Mouse (Mus musculus) erythroblast, embryonic 14.5 days (primary cell): ENCODE data around the gene Bsn. TPM values are rescaled to one million over a fixed set of nuclear protein-coding genes. Genes with fewer than 3 reads are reported as not detected.

Experiments used
- H3K27me3 ChIP-seq: 2 replicates; pipeline ENCODE4 v1.6.1; 2012; ENCODE audit warnings: inconsistent platforms; ENCODE audit not compliant: control insufficient read depth
- H3K36me3 ChIP-seq: 2 replicates; pipeline ENCODE4 v1.6.1; 2012; ENCODE audit warnings: mild to moderate bottlenecking, inconsistent platforms; ENCODE audit not compliant: control insufficient read depth
- H3K4me1 ChIP-seq: 2 replicates; pipeline ENCODE4 v1.6.1; 2012; ENCODE audit warnings: inconsistent platforms; ENCODE audit not compliant: control insufficient read depth
- H3K4me3 ChIP-seq: replicated peaks from 2 replicates; pipeline ENCODE3; 2012; ENCODE audit warnings: moderate library complexity, mild to moderate bottlenecking, inconsistent platforms
- H3K9me3 ChIP-seq: 2 replicates; pipeline ENCODE4 v1.6.1; 2012; ENCODE audit warnings: low read length, inconsistent platforms, mixed read lengths; ENCODE audit not compliant: control insufficient read depth
- GATA1 ChIP-seq: IDR thresholded peaks from 2 replicates; pipeline ENCODE4 v1.6.1; 2012; ENCODE audit warnings: low read length, inconsistent platforms, mixed read lengths
- TAL1 ChIP-seq: IDR thresholded peaks from 3 replicates; pipeline ENCODE4 v1.6.1; 2012; ENCODE audit warnings: low read length, inconsistent platforms, mixed read lengths
- polyA plus RNA-seq: library from polyadenylated mRNA; stranded (reverse); fragments of >175 nt; gene quantifications from 2 replicates; pipeline ENCODE4 v1.2.3, GENCODE M21; 2012

Gene Bsn
- polyA plus RNA-seq, 1 experiment, result 0.07 TPM

GRCm38 (mm10) chr9:108163646-108164284 is 26.4 kb downstream of the Bsn start:
- no peaks in the 10 kb centered on the region; the same call in none of the 2 replicates for H3K4me1 ChIP-seq
- peaks cover 3% of the 10 kb centered on the region for H3K27me3 ChIP-seq
- no peaks in the 10 kb centered on the region for H3K9me3 ChIP-seq
- H3K4me3 ChIP-seq, result no peak overlapping the region
- TF ChIP-seq TAL1, result no peak
- TF ChIP-seq GATA1, result no peak
- H3K36me3 ChIP-seq, result no peaks in the 10 kb centered on the region

- Histone ChIP-seq H3K4me1 (no peaks in the 10 kb centered on the region), H3K4me3 (no peak overlapping the region), H3K27me3 (peaks cover 3% of the 10 kb centered on the region), H3K36me3 (no peaks in the 10 kb centered on the region), H3K9me3 (no peaks in the 10 kb centered on the region)
- no peak for TF ChIP-seq TAL1
- TF ChIP-seq GATA1, result no peak
These were observed 32.3 kb downstream of the Bsn start for GRCm38 (mm10) chr9:108157891-108158290.

GRCm38 (mm10) chr9:108157451-108157850 is 32.7 kb downstream of the Bsn start:
- Histone ChIP-seq H3K36me3 (no peaks in the 10 kb centered on the region), H3K4me1 (no peaks in the 10 kb centered on the region), H3K9me3 (no peaks in the 10 kb centered on the region), H3K27me3 (peaks cover 3% of the 10 kb centered on the region), H3K4me3 (no peak overlapping the region)
- no peak for TF ChIP-seq TAL1
- no peak for TF ChIP-seq GATA1

- no peaks in the 10 kb centered on the region for H3K4me1 ChIP-seq
- no peaks in the 10 kb centered on the region for H3K9me3 ChIP-seq
- H3K36me3 ChIP-seq, result no peaks in the 10 kb centered on the region
- peaks cover 3% of the 10 kb centered on the region for H3K27me3 ChIP-seq
- H3K4me3 ChIP-seq, result no peak overlapping the region
- TF ChIP-seq TAL1 (no peak), GATA1 (no peak)
These were observed 33.4 kb downstream of the Bsn start for GRCm38 (mm10) chr9:108156786-108157185.

GRCm38 (mm10) chr9:108154814-108155213 is 35.4 kb downstream of the Bsn start:
- TF ChIP-seq GATA1, result no peak
- no peak for TF ChIP-seq TAL1
- Histone ChIP-seq H3K27me3 (no peaks in the 10 kb centered on the region; the same call in 1 of the 2 replicates), H3K36me3 (no peaks in the 10 kb centered on the region), H3K4me1 (no peaks in the 10 kb centered on the region), H3K4me3 (no peak overlapping the region), H3K9me3 (peaks cover 3% of the 10 kb centered on the region)

GRCm38 (mm10) chr9:108153516-108154448 is 36.4 kb downstream of the Bsn start:
- Histone ChIP-seq H3K27me3 (no peaks in the 10 kb centered on the region; the same call in 1 of the 2 replicates), H3K4me1 (no peaks in the 10 kb centered on the region), H3K36me3 (no peaks in the 10 kb centered on the region), H3K4me3 (no peak overlapping the region), H3K9me3 (peaks cover 3% of the 10 kb centered on the region)
- TF ChIP-seq TAL1 (no peak), GATA1 (no peak)

- no peak for TF ChIP-seq GATA1
- no peak for TF ChIP-seq TAL1
- no peaks in the 10 kb centered on the region for H3K4me1 ChIP-seq
- peaks cover 3% of the 10 kb centered on the region for H3K9me3 ChIP-seq
- H3K36me3 ChIP-seq, result no peaks in the 10 kb centered on the region
- H3K4me3 ChIP-seq, result no peak overlapping the region
- H3K27me3 ChIP-seq, result no peaks in the 10 kb centered on the region; the same call in 1 of the 2 replicates
These were observed 39.7 kb downstream of the Bsn start for GRCm38 (mm10) chr9:108150486-108150885.

- no peaks in the 10 kb centered on the region; the same call in 1 of the 2 replicates for H3K4me1 ChIP-seq
- no peaks in the 10 kb centered on the region; the same call in 1 of the 2 replicates for H3K27me3 ChIP-seq
- no peak for TF ChIP-seq TAL1
- TF ChIP-seq GATA1, result no peak
- no peaks in the 10 kb centered on the region for H3K36me3 ChIP-seq
- H3K9me3 ChIP-seq, result peaks cover 3% of the 10 kb centered on the region
- H3K4me3 ChIP-seq, result no peak overlapping the region
These were observed 40.4 kb downstream of the Bsn start for GRCm38 (mm10) chr9:108149817-108150216.

GRCm38 (mm10) chr9:108147606-108148005 is 42.6 kb downstream of the Bsn start:
- TF ChIP-seq TAL1, result no peak
- no peak for TF ChIP-seq GATA1

More at GRCm38 (mm10) chr9:108147606-108148005, 42.6 kb downstream of the Bsn start:
- no peaks in the 10 kb centered on the region; the same call in 1 of the 2 replicates for H3K27me3 ChIP-seq
- peaks cover 3% of the 10 kb centered on the region for H3K9me3 ChIP-seq
- no peaks in the 10 kb centered on the region for H3K36me3 ChIP-seq
- no peak overlapping the region for H3K4me3 ChIP-seq
- peaks cover 2% of the 10 kb centered on the region for H3K4me1 ChIP-seq
